Mouse (Mus musculus): ENCODE measurements at regions not wholly inside any gene's neighbourhood (a gene's known extent, or its start where the extent isn't known, plus 50 kb on each side); places are given as distances from the start of the nearest gene placed in this dataset.

- TF ChIP-seq CHD2 (IDR thresholded peaks at IDR 0.05; ENCODE audit: low read depth, low read length) (no peak), MAFK (IDR thresholded peaks at IDR 0.05; ENCODE audit: insufficient read depth, low read depth, low read length) (no peak), ZC3H11A (IDR thresholded peaks at IDR 0.05; ENCODE audit: borderline replicate concordance, low read depth, low read length) (no peak)
Observed at GRCm38 (mm10) chr9:48094756-48095155, 67.1 kb upstream of the Nxpe4 start.
